Mouse (Mus musculus) liver, embryonic 15.5 days (tissue): Measurements from ENCODE around the gene Scfd2. TPM values are rescaled to one million over a fixed set of nuclear protein-coding genes. Genes with fewer than 3 reads are reported as not detected.

Source experiments
- ATAC-seq: fragments of 200-750 bp; cut with Nextera tagmentation; 2 replicates; pipeline ENCODE4 v1.8.0; 2017; ENCODE audit warnings: moderate number of reproducible peaks, mild to moderate bottlenecking, moderate library complexity; ENCODE audit not compliant: insufficient read depth
- H3K27ac ChIP-seq: fragments of 300-500 bp; sonication (generic); replicated peaks from 2 replicates; pipeline ENCODE4 v1.5.1; 2015; ENCODE audit warnings: mild to moderate bottlenecking, inconsistent platforms
- H3K27me3 ChIP-seq: fragments of 300-500 bp; sonication (generic); 2 replicates; pipeline ENCODE4 v1.6.1; 2015; ENCODE audit warnings: mild to moderate bottlenecking, inconsistent platforms
- H3K36me3 ChIP-seq: fragments of 300-500 bp; sonication (generic); replicated peaks from 2 replicates; pipeline ENCODE4 v1.6.1; 2015; ENCODE audit warnings: moderate library complexity, mild to moderate bottlenecking, inconsistent platforms
- H3K4me1 ChIP-seq: fragments of 300-500 bp; sonication (generic); replicated peaks from 2 replicates; pipeline ENCODE4 v1.6.1; 2015; ENCODE audit warnings: inconsistent platforms
- H3K4me2 ChIP-seq: fragments of 300-500 bp; sonication (generic); 2 replicates; pipeline ENCODE4 v1.6.1; 2015; ENCODE audit warnings: moderate library complexity, mild to moderate bottlenecking, inconsistent platforms
- H3K4me3 ChIP-seq: fragments of 300-500 bp; sonication (generic); replicated peaks from 2 replicates; pipeline ENCODE4 v1.5.1; 2015; ENCODE audit warnings: mild to moderate bottlenecking, inconsistent platforms
- H3K9ac ChIP-seq: fragments of 300-500 bp; sonication (generic); 2 replicates; pipeline ENCODE4 v1.6.1; 2015; ENCODE audit warnings: moderate library complexity, mild to moderate bottlenecking, inconsistent platforms
- H3K9me3 ChIP-seq: fragments of 300-500 bp; sonication (generic); replicated peaks from 2 replicates; pipeline ENCODE4 v1.6.1; 2016; ENCODE audit warnings: inconsistent platforms
- WGBS: fragments of 180-500 bp; shearing (Covaris S2); methylation state at CpG from one replicate; pipeline ENCODE4 v1.1.7; 2015; ENCODE audit warnings: mixed read lengths; ENCODE audit not compliant: insufficient replicate concordance; 5-methylcytosine and 5-hydroxymethylcytosine counted together
- polyA plus RNA-seq: library from polyadenylated mRNA; unstranded; fragments of >200 nt; fragmentation: Nextera tagmentation; extraction: Ambion mirVana; gene quantifications from 2 replicates; pipeline ENCODE4 v1.2.1, GENCODE M21; 2015

The Scfd2 gene
- polyA plus RNA-seq, 1 experiment from 2014 or later = 9.8 TPM

GRCm38 (mm10) chr5:74404083-74404482, 127.5 kb downstream of the Scfd2 start:
- ATAC-seq = no peak
- Histone ChIP-seq H3K4me1 (no peaks in the 10 kb centered on the region), H3K9me3 (no peaks in the 10 kb centered on the region), H3K4me3 (no peak overlapping the region), H3K27ac (no peak overlapping the region), H3K36me3 (no peaks in the 10 kb centered on the region), H3K27me3 (no peaks in the 10 kb centered on the region), H3K4me2 (no peak overlapping the region), H3K9ac (no peak overlapping the region)
- WGBS = 15% methylated on average over 5 of the region's 5 CpGs

- 42% methylated on average over 4 of the region's 4 CpGs for WGBS
These were observed 128.9 kb downstream of the Scfd2 start for GRCm38 (mm10) chr5:74402626-74403025.

GRCm38 (mm10) chr5:74391806-74392205, 139.8 kb downstream of the Scfd2 start:
- Histone ChIP-seq H3K36me3 (no peaks in the 10 kb centered on the region), H3K9me3 (no peaks in the 10 kb centered on the region), H3K27ac (no peak overlapping the region), H3K4me1 (no peaks in the 10 kb centered on the region), H3K27me3 (no peaks in the 10 kb centered on the region), H3K4me2 (no peak overlapping the region), H3K4me3 (no peak overlapping the region), H3K9ac (no peak overlapping the region)
- no peak for ATAC-seq
- 66% methylated on average over 2 of the region's 2 CpGs for WGBS

More at GRCm38 (mm10) chr5:74402626-74403025, 128.9 kb downstream of the Scfd2 start:
- Histone ChIP-seq H3K36me3 (no peaks in the 10 kb centered on the region), H3K27me3 (no peaks in the 10 kb centered on the region), H3K4me2 (no peak overlapping the region), H3K4me1 (no peaks in the 10 kb centered on the region), H3K4me3 (no peak overlapping the region), H3K27ac (no peak overlapping the region), H3K9ac (no peak overlapping the region), H3K9me3 (no peaks in the 10 kb centered on the region)
- no peak for ATAC-seq

GRCm38 (mm10) chr5:74391346-74391745, 140.2 kb downstream of the Scfd2 start:
- no peak overlapping the region for H3K27ac ChIP-seq
- no peaks in the 10 kb centered on the region for H3K27me3 ChIP-seq
- H3K4me3 ChIP-seq = no peak overlapping the region
- no peaks in the 10 kb centered on the region for H3K9me3 ChIP-seq
- ATAC-seq = no peak
- no peak overlapping the region for H3K9ac ChIP-seq
- H3K4me1 ChIP-seq = no peaks in the 10 kb centered on the region
- WGBS = 72% methylated on average over 5 of the region's 5 CpGs
- H3K36me3 ChIP-seq = no peaks in the 10 kb centered on the region
- H3K4me2 ChIP-seq = no peak overlapping the region

- no peak overlapping the region for H3K27ac ChIP-seq
- H3K9me3 ChIP-seq = no peaks in the 10 kb centered on the region
- H3K9ac ChIP-seq = no peak overlapping the region
- no peak for ATAC-seq
- H3K4me3 ChIP-seq = no peak overlapping the region
- no peaks in the 10 kb centered on the region for H3K4me1 ChIP-seq
- WGBS = 71% methylated on average over 2 of the region's 2 CpGs
- no peaks in the 10 kb centered on the region for H3K36me3 ChIP-seq
- H3K27me3 ChIP-seq = no peaks in the 10 kb centered on the region
- H3K4me2 ChIP-seq = no peak overlapping the region
These were observed 142.7 kb downstream of the Scfd2 start for GRCm38 (mm10) chr5:74388849-74389248.

GRCm38 (mm10) chr5:74388101-74388500, 143.5 kb downstream of the Scfd2 start:
- H3K27ac ChIP-seq = no peak overlapping the region
- H3K9me3 ChIP-seq = no peaks in the 10 kb centered on the region
- no peak overlapping the region for H3K4me2 ChIP-seq
- no peaks in the 10 kb centered on the region for H3K4me1 ChIP-seq
- no peak overlapping the region for H3K4me3 ChIP-seq
- H3K27me3 ChIP-seq = no peaks in the 10 kb centered on the region
- WGBS = 56% methylated on average over 6 of the region's 6 CpGs
- ATAC-seq = no peak
- H3K9ac ChIP-seq = no peak overlapping the region
- H3K36me3 ChIP-seq = no peaks in the 10 kb centered on the region

GRCm38 (mm10) chr5:74387143-74387886, 144.2 kb downstream of the Scfd2 start:
- H3K9ac ChIP-seq = no peak overlapping the region
- H3K27me3 ChIP-seq = no peaks in the 10 kb centered on the region
- no peak overlapping the region for H3K4me3 ChIP-seq
- H3K4me2 ChIP-seq = no peak overlapping the region
- no peak for ATAC-seq
- H3K4me1 ChIP-seq = no peaks in the 10 kb centered on the region
- no peaks in the 10 kb centered on the region for H3K9me3 ChIP-seq
- WGBS = 42% methylated on average over 1 of the region's 1 CpGs
- no peaks in the 10 kb centered on the region for H3K36me3 ChIP-seq
- H3K27ac ChIP-seq = no peak overlapping the region

- no peaks in the 10 kb centered on the region for H3K9me3 ChIP-seq
- H3K36me3 ChIP-seq = no peaks in the 10 kb centered on the region
- H3K27me3 ChIP-seq = no peaks in the 10 kb centered on the region
- no peaks in the 10 kb centered on the region for H3K4me1 ChIP-seq
- WGBS = 58% methylated on average over 5 of the region's 5 CpGs
- no peak overlapping the region for H3K4me2 ChIP-seq
- H3K9ac ChIP-seq = no peak overlapping the region
- no peak for ATAC-seq
- no peak overlapping the region for H3K27ac ChIP-seq
- H3K4me3 ChIP-seq = no peak overlapping the region
These were observed 151.5 kb downstream of the Scfd2 start for GRCm38 (mm10) chr5:74380045-74380444.

GRCm38 (mm10) chr5:74366710-74367101, 164.9 kb downstream of the Scfd2 start:
- no peak for ATAC-seq

GRCm38 (mm10) chr5:74365984-74366709, 165.4 kb downstream of the Scfd2 start:
- 39% methylated on average over 4 of the region's 4 CpGs for WGBS
- no peak overlapping the region for H3K4me2 ChIP-seq
- H3K27me3 ChIP-seq = no peaks in the 10 kb centered on the region
- H3K4me3 ChIP-seq = no peak overlapping the region
- ATAC-seq = no peak
- H3K36me3 ChIP-seq = no peaks in the 10 kb centered on the region
- no peaks in the 10 kb centered on the region for H3K9me3 ChIP-seq
- H3K9ac ChIP-seq = no peak overlapping the region
- H3K4me1 ChIP-seq = peaks cover 2% of the 10 kb centered on the region; the same call in 1 of the 2 replicates
- H3K27ac ChIP-seq = no peak overlapping the region

More at GRCm38 (mm10) chr5:74366710-74367101, 164.9 kb downstream of the Scfd2 start:
- H3K36me3 ChIP-seq = no peaks in the 10 kb centered on the region
- H3K4me2 ChIP-seq = no peak overlapping the region
- no peaks in the 10 kb centered on the region for H3K27me3 ChIP-seq
- H3K9me3 ChIP-seq = no peaks in the 10 kb centered on the region
- H3K4me1 ChIP-seq = peaks cover 2% of the 10 kb centered on the region; the same call in 1 of the 2 replicates
- WGBS = 75% methylated on average over 9 of the region's 9 CpGs
- no peak overlapping the region for H3K27ac ChIP-seq
- no peak overlapping the region for H3K4me3 ChIP-seq
- H3K9ac ChIP-seq = no peak overlapping the region

GRCm38 (mm10) chr5:74365408-74365807, 166.2 kb downstream of the Scfd2 start:
- no peak overlapping the region for H3K4me3 ChIP-seq
- H3K27ac ChIP-seq = no peak overlapping the region
- no peaks in the 10 kb centered on the region for H3K27me3 ChIP-seq
- H3K9ac ChIP-seq = no peak overlapping the region
- WGBS = 83% methylated on average over 6 of the region's 6 CpGs
- no peak for ATAC-seq
- no peaks in the 10 kb centered on the region for H3K36me3 ChIP-seq
- H3K9me3 ChIP-seq = no peaks in the 10 kb centered on the region
- H3K4me1 ChIP-seq = peaks cover 2% of the 10 kb centered on the region; the same call in 1 of the 2 replicates
- H3K4me2 ChIP-seq = no peak overlapping the region
